Mouse (Mus musculus) limb, embryonic 14.5 days (tissue): ENCODE results near the gene Fgfr2. TPM values are rescaled to one million over a fixed set of nuclear protein-coding genes. Genes with fewer than 3 reads are reported as not detected.

ENCODE experiments used
- ATAC-seq: fragments of 200-750 bp; cut with Nextera tagmentation; 2 replicates; pipeline ENCODE4 v1.8.0; 2017; ENCODE audit warnings: low read depth, moderate number of reproducible peaks, moderate TSS enrichment; ENCODE audit not compliant: low FRiP score
- DNase-seq: peaks from one replicate; pipeline ENCODE4 v3.0.0-alpha.2; 2015; ENCODE audit warnings: low spot score
- H3K27ac ChIP-seq: fragments of 300-500 bp; sonication (generic); replicated peaks from 2 replicates; pipeline ENCODE4 v1.5.1; 2014; ENCODE audit warnings: low read depth, mild to moderate bottlenecking, low read length, moderate library complexity, mixed read lengths
- H3K27me3 ChIP-seq: fragments of 300-500 bp; sonication (generic); 2 replicates; pipeline ENCODE4 v1.6.1; 2014; ENCODE audit warnings: low read length, mixed read lengths; ENCODE audit not compliant: control insufficient read depth, insufficient read depth
- H3K36me3 ChIP-seq: fragments of 300-500 bp; sonication (generic); 2 replicates; pipeline ENCODE4 v1.6.1; 2014; ENCODE audit warnings: mild to moderate bottlenecking, low read length, moderate library complexity, mixed read lengths; ENCODE audit not compliant: control insufficient read depth, insufficient read depth
- H3K4me1 ChIP-seq: fragments of 300-500 bp; sonication (generic); 2 replicates; pipeline ENCODE4 v1.6.1; 2014; ENCODE audit warnings: antibody characterized with exemption, low read length, mixed read lengths; ENCODE audit not compliant: control insufficient read depth, insufficient read depth
- H3K4me2 ChIP-seq: fragments of 300-500 bp; sonication (generic); replicated peaks from 2 replicates; pipeline ENCODE4 v1.6.1; 2014; ENCODE audit warnings: low read depth, mild to moderate bottlenecking, low read length, moderate library complexity; ENCODE audit not compliant: severe bottlenecking
- H3K4me3 ChIP-seq: fragments of 300-500 bp; sonication (generic); replicated peaks from 2 replicates; pipeline ENCODE4 v1.5.1; 2014; ENCODE audit warnings: low read length
- H3K9ac ChIP-seq: fragments of 300-500 bp; sonication (generic); 2 replicates; pipeline ENCODE4 v1.6.1; 2014; ENCODE audit warnings: mild to moderate bottlenecking, low read depth, low read length, moderate library complexity; ENCODE audit not compliant: severe bottlenecking
- H3K9me3 ChIP-seq: fragments of 300-500 bp; sonication (generic); 2 replicates; pipeline ENCODE4 v1.6.1; 2016; ENCODE audit warnings: low read length; ENCODE audit not compliant: control insufficient read depth
- POLR2A ChIP-seq: fragments of 200-500 bp; IDR thresholded peaks from 2 replicates; pipeline ENCODE4 v1.8.0; 2012; ENCODE audit warnings: inconsistent platforms, mild to moderate bottlenecking, moderate library complexity, borderline replicate concordance; ENCODE audit not compliant: insufficient read depth, insufficient read length; ENCODE audit errors: extremely low read depth
- WGBS: fragments of 180-500 bp; shearing (Covaris S2); extraction: QIAGEN DNeasy Blood & Tissue Kit; methylation state at CpG from one replicate; pipeline ENCODE4 v1.1.7; 2014; 5-methylcytosine and 5-hydroxymethylcytosine counted together
- polyA plus RNA-seq, 2 experiments: library from polyadenylated mRNA; depleted of rRNA in 1 of 2; stranded (reverse) in 1 of 2; unstranded in 1 of 2; fragments of >200 nt; fragmentation: Nextera tagmentation in 1 of 2; extraction: Ambion mirVana in 1 of 2; gene quantifications; 2 replicates each; pipeline versions ENCODE4 v1.2.1 to v1.2.3; 2012 to 2014

Gene Fgfr2
- polyA plus RNA-seq, 2 experiments: 131 to 133 TPM

- Histone ChIP-seq H3K27me3 (no peaks in the 10 kb centered on the region), H3K27ac (no peak overlapping the region), H3K4me1 (peaks cover 11% of the 10 kb centered on the region), H3K4me2 (no peak overlapping the region), H3K9ac (no peak overlapping the region), H3K9me3 (no peaks in the 10 kb centered on the region), H3K36me3 (peaks cover 43% of the 10 kb centered on the region), H3K4me3 (no peak overlapping the region)
- ATAC-seq (no peak), DNase-seq (no peak)
- no peak for TF ChIP-seq POLR2A
- WGBS: 94% methylated on average over 5 of the region's 5 CpGs
Measured at GRCm38 (mm10) chr7:132775333-132775732, 347.8 kb downstream of the Fgfr2 start.

- no peak for ATAC-seq
- Histone ChIP-seq H3K9ac (no peak overlapping the region), H3K4me3 (no peak overlapping the region), H3K4me1 (no peaks in the 10 kb centered on the region; the same call in 1 of the 2 replicates), H3K9me3 (no peaks in the 10 kb centered on the region), H3K4me2 (no peak overlapping the region), H3K36me3 (peaks cover 41% of the 10 kb centered on the region), H3K27me3 (no peaks in the 10 kb centered on the region), H3K27ac (no peak overlapping the region)
- 87% methylated on average over 7 of the region's 7 CpGs for whole genome bisulfite sequencing
- no peak for DNase-seq
- TF ChIP-seq POLR2A: no peak
Measured at GRCm38 (mm10) chr7:132773011-132773705, 350.0 kb downstream of the Fgfr2 start.

- no peak for DNase-seq
- Histone ChIP-seq H3K27me3 (no peaks in the 10 kb centered on the region), H3K27ac (no peak overlapping the region), H3K9me3 (no peaks in the 10 kb centered on the region), H3K4me2 (no peak overlapping the region), H3K9ac (no peak overlapping the region), H3K4me3 (no peak overlapping the region), H3K4me1 (peaks cover 7% of the 10 kb centered on the region), H3K36me3 (peaks cover 36% of the 10 kb centered on the region)
- WGBS: 88% methylated on average over 5 of the region's 5 CpGs
- TF ChIP-seq POLR2A: no peak
- no peak for ATAC-seq
Measured at GRCm38 (mm10) chr7:132772440-132772839, 350.7 kb downstream of the Fgfr2 start.

DNA sequence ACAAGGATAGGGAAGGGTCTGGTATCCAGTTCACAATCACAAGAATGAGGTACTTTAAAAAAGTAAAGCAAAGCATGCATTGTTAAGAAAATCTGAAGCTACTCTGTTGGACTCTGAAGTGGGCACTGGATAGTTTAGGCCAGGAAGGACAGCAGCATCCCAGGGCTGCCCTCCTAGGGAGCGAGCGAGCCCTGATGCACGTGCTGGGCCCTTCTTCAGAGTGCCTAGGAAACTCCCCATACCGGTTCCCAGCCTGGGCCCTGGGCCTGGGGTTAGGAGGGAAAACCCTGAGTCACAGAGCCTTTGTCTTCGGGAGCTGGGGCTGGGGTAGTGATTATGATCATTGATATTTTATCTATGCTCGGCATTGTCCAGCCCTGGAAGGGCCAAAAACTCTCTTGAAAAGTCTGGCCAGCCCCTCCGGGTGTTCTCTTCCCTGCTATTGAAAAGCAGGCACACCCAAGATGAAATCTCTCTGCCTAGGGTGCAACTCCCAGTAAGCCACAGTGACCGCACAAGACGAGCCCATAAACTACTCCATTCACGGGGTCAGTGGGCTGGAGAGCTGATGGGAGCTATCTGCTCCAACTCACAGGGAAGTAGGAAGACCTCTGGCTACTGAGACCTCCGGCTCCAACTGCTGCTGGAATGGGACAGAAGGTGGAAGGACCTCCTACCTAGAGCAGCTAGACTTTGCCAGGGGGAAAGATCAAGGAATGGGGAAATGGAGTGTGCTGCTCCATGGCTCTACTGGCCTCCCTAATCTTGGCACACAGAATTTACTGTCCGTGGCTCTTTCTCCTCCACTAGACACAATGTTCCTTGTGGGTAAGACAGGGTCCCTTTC is 354.4 kb downstream of the Fgfr2 start:
- 78% methylated on average over 12 of the region's 12 CpGs for WGBS
- H3K9me3 ChIP-seq: no peaks in the 10 kb centered on the region
- H3K9ac ChIP-seq: no peak overlapping the region
- H3K4me3 ChIP-seq: no peak overlapping the region
- TF ChIP-seq POLR2A: no peak
- no peak for DNase-seq
- H3K36me3 ChIP-seq: peaks cover 30% of the 10 kb centered on the region
- H3K27me3 ChIP-seq: no peaks in the 10 kb centered on the region
- H3K4me1 ChIP-seq: peaks cover 22% of the 10 kb centered on the region
- no peak overlapping the region for H3K4me2 ChIP-seq
- ATAC-seq: no peak
- no peak overlapping the region; the same call in 1 of the 2 replicates for H3K27ac ChIP-seq

DNA sequence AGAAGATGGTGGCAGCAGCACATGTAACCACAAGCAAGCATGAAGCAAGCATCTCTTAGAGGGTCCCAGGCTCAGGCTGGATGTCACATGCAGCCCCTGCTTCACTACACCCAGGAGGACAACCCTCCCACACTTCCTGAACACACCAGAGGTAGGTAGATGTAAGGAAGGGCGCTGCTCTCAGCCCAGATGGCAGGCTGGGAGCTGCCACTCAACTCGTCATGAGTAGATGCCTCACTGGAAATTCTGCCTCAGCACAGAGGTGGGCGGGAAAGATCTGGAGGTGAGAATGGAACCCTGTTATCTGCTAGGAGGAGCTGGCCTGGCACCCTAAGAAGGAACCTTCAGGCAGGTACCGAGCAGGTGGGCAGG is 355.2 kb downstream of the Fgfr2 start:
- Histone ChIP-seq H3K9me3 (no peaks in the 10 kb centered on the region), H3K27ac (no peak overlapping the region), H3K9ac (no peak overlapping the region), H3K4me3 (no peak overlapping the region), H3K27me3 (no peaks in the 10 kb centered on the region), H3K36me3 (peaks cover 31% of the 10 kb centered on the region), H3K4me1 (peaks cover 22% of the 10 kb centered on the region), H3K4me2 (no peak overlapping the region)
- WGBS: 66% methylated on average over 4 of the region's 4 CpGs
- ATAC-seq (no peak), DNase-seq (no peak)
- no peak for TF ChIP-seq POLR2A
